Mouse (Mus musculus) embryonic fibroblast, embryonic 13.5 days (primary cell): ENCODE data around the gene Glcci1.

Experiments used
- CTCF ChIP-seq: IDR thresholded peaks from 2 replicates; pipeline ENCODE4 v1.5.1; 2011; ENCODE audit warnings: mild to moderate bottlenecking, control low read depth, low read length, moderate library complexity, borderline replicate concordance; ENCODE audit not compliant: insufficient read depth
- POLR2A ChIP-seq: IDR thresholded peaks from 2 replicates; pipeline ENCODE4 v1.6.1; 2011; ENCODE audit warnings: low read depth, mild to moderate bottlenecking, control low read depth, low read length, moderate library complexity

- TF ChIP-seq CTCF = no peak
- no peak for TF ChIP-seq POLR2A
These were observed 22.9 kb upstream of the Glcci1 start for GRCm38 (mm10) chr6:8486391-8487043.
